Mouse (Mus musculus) liver, embryonic 13.5 days (tissue): ENCODE results near the gene Stxbp5l. TPM values are rescaled to one million over a fixed set of nuclear protein-coding genes. Genes with fewer than 3 reads are reported as not detected.

Experiments used
- polyA plus RNA-seq: library from polyadenylated mRNA; unstranded; fragments of >200 nt; fragmentation: Nextera tagmentation; extraction: Ambion mirVana; gene quantifications from 2 replicates; pipeline ENCODE4 v1.2.1, GENCODE M21; 2015

The Stxbp5l gene
- polyA plus RNA-seq, 1 experiment from 2014 or later: 0.07 TPM

Other genes with a start within 250 kb of the Stxbp5l start
- gene Gtf2e1, start 154.8 kb upstream of the Stxbp5l start, polyA plus RNA-seq: 11.5 and 14.2 TPM in 2 replicates
- gene Rabl3, start 154.9 kb upstream of the Stxbp5l start, polyA plus RNA-seq: 14.6 and 19.6 TPM in 2 replicates
- 24.4 and 25.8 TPM in 2 replicates for gene Hgd, start 195.2 kb upstream of the Stxbp5l start, polyA plus RNA-seq